Mouse (Mus musculus) CH12.LX (cell line): Measurements from ENCODE around the gene Cdc123.

Source experiments
- CTCF ChIP-seq, 2 experiments: IDR thresholded peaks in 1 of 2; conservative IDR thresholded peaks in 1 of 2; 2 replicates each; pipeline ENCODE4 v1.5.1; 2011 to 2012; ENCODE audit warnings: low read depth in 2 of 2, low read length in 2 of 2, improper control_type of control experiment in 1 of 2, inconsistent platforms in 1 of 2, mild to moderate bottlenecking in 1 of 2, moderate library complexity in 1 of 2
- USF2 ChIP-seq: conservative IDR thresholded peaks from 2 replicates; pipeline ENCODE4 v1.6.1; 2011; ENCODE audit warnings: low read depth, low read length, improper control_type of control experiment
- ZNF384 ChIP-seq: IDR thresholded peaks from 2 replicates; pipeline ENCODE4 v1.6.1; 2012; ENCODE audit warnings: low read depth, low read length, improper control_type of control experiment, inconsistent platforms

GRCm38 (mm10) chr2:5768946-5769345 lies 76.0 kb downstream of the Cdc123 start:
- TF ChIP-seq CTCF (conservative IDR thresholded peaks at IDR 0.05 in 1 of 2, IDR thresholded peaks at IDR 0.05 in 1 of 2; ENCODE audit: low read depth in 2 of 2, low read length in 2 of 2) (no peak), USF2 (no peak), ZNF384 (no peak)
